Mouse (Mus musculus) myocyte (in vitro differentiated cells): ENCODE measurements around the gene Pou2f2.

ENCODE experiments used
- CEBPB ChIP-seq: IDR thresholded peaks from 2 replicates; pipeline ENCODE4 v1.6.1; 2011; ENCODE audit warnings: mild to moderate bottlenecking, moderate library complexity; ENCODE audit not compliant: poor library complexity, insufficient read depth, severe bottlenecking
- E2F4 ChIP-seq: IDR thresholded peaks from one replicate; pipeline ENCODE4 v1.6.1; 2011; ENCODE audit warnings: mild to moderate bottlenecking, control low read depth, moderate library complexity; ENCODE audit not compliant: insufficient read depth
- MYOG ChIP-seq, 3 experiments: IDR thresholded peaks; one replicate each; pipeline ENCODE4 v1.6.1; 2011; ENCODE audit warnings: control low read depth in 2 of 3, low read depth in 2 of 3, mild to moderate bottlenecking in 2 of 3; ENCODE audit not compliant: insufficient read length in 2 of 3, control insufficient read depth in 1 of 3, insufficient read depth in 1 of 3
- POLR2A ChIP-seq: IDR thresholded peaks from one replicate; pipeline ENCODE4 v1.6.1; 2011; ENCODE audit warnings: low read depth, mild to moderate bottlenecking, control low read depth, moderate library complexity; ENCODE audit not compliant: insufficient read length
- POLR2AphosphoS2 ChIP-seq: IDR thresholded peaks from one replicate; pipeline ENCODE4 v1.6.1; 2011; ENCODE audit warnings: low read depth, control low read depth; ENCODE audit not compliant: insufficient read length
- TCF12 ChIP-seq: IDR thresholded peaks from one replicate; pipeline ENCODE4 v1.6.1; 2011; ENCODE audit warnings: mild to moderate bottlenecking, control low read depth; ENCODE audit not compliant: poor library complexity, insufficient read depth, severe bottlenecking
- USF1 ChIP-seq: IDR thresholded peaks from one replicate; pipeline ENCODE4 v1.6.1; 2011; ENCODE audit warnings: low read depth, mild to moderate bottlenecking, control low read depth, moderate library complexity

- no peak for TF ChIP-seq TCF12
- TF ChIP-seq POLR2A: no peak
- no peak for TF ChIP-seq E2F4
- TF ChIP-seq POLR2AphosphoS2: no peak
- TF ChIP-seq USF1: no peak
- TF ChIP-seq MYOG (IDR thresholded peaks at IDR 0.05; ENCODE audit: control insufficient read depth in 1 of 3, insufficient read depth in 1 of 3, insufficient read length in 2 of 3, low read depth in 2 of 3): no peak
- no peak for TF ChIP-seq CEBPB
These were observed 69.2 kb downstream of the Pou2f2 start for GRCm38 (mm10) chr7:25110336-25110735.
